Mouse (Mus musculus) midbrain, embryonic 14.5 days (tissue): ENCODE data around the gene Astn2. TPM values are rescaled to one million over a fixed set of nuclear protein-coding genes. Genes with fewer than 3 reads are reported as not detected.

Experiments
- ATAC-seq: fragments of 200-750 bp; cut with Nextera tagmentation; 2 replicates; pipeline ENCODE4 v1.8.0; 2017; ENCODE audit warnings: moderate number of reproducible peaks, moderate library complexity; ENCODE audit not compliant: low FRiP score, low TSS enrichment
- DNase-seq: peaks from one replicate; pipeline ENCODE4 v3.0.0-alpha.2; 2015
- H3K27ac ChIP-seq: fragments of 300-500 bp; sonication (generic); replicated peaks from 2 replicates; pipeline ENCODE4 v1.5.1; 2014; ENCODE audit warnings: mild to moderate bottlenecking, low read depth, low read length, moderate library complexity
- H3K27me3 ChIP-seq: fragments of 300-500 bp; sonication (generic); 2 replicates; pipeline ENCODE4 v1.6.1; 2014; ENCODE audit warnings: low read length, control low read depth, mixed read lengths; ENCODE audit not compliant: control insufficient read depth, insufficient read depth
- H3K36me3 ChIP-seq: fragments of 300-500 bp; sonication (generic); 2 replicates; pipeline ENCODE4 v1.6.1; 2014; ENCODE audit warnings: low read length, control low read depth; ENCODE audit not compliant: control insufficient read depth, insufficient read depth
- H3K4me1 ChIP-seq: fragments of 300-500 bp; sonication (generic); 2 replicates; pipeline ENCODE4 v1.6.1; 2014; ENCODE audit warnings: mild to moderate bottlenecking, antibody characterized with exemption, low read length, control low read depth; ENCODE audit not compliant: control insufficient read depth, insufficient read depth
- H3K4me2 ChIP-seq: fragments of 300-500 bp; sonication (generic); 2 replicates; pipeline ENCODE4 v1.6.1; 2014; ENCODE audit warnings: mild to moderate bottlenecking, low read length, moderate library complexity
- H3K4me3 ChIP-seq: fragments of 300-500 bp; sonication (generic); replicated peaks from 2 replicates; pipeline ENCODE4 v1.5.1; 2014; ENCODE audit warnings: low read depth, low read length
- H3K9ac ChIP-seq: fragments of 300-500 bp; sonication (generic); replicated peaks from 2 replicates; pipeline ENCODE4 v1.6.1; 2014; ENCODE audit warnings: mild to moderate bottlenecking, low read length, moderate library complexity
- H3K9me3 ChIP-seq: fragments of 300-500 bp; sonication (generic); 2 replicates; pipeline ENCODE4 v1.6.1; 2016; ENCODE audit warnings: low read length, control low read depth, mixed read lengths; ENCODE audit not compliant: control insufficient read depth
- WGBS: fragments of 180-500 bp; shearing (Covaris S2); extraction: QIAGEN DNeasy Blood & Tissue Kit; methylation state at CpG from one replicate; pipeline ENCODE4 v1.1.7; 2014; 5-methylcytosine and 5-hydroxymethylcytosine counted together
- polyA plus RNA-seq: library from polyadenylated mRNA; unstranded; fragments of >200 nt; fragmentation: Nextera tagmentation; extraction: Ambion mirVana; gene quantifications from 2 replicates; pipeline ENCODE4 v1.2.1, GENCODE M21; 2014

Astn2 gene
- polyA plus RNA-seq, 1 experiment from 2014 or later = 4.4 TPM

- WGBS = 60% methylated on average over 4 of the region's 4 CpGs
- no peaks in the 10 kb centered on the region for H3K4me1 ChIP-seq
- DNase-seq (no peak), ATAC-seq (no peak)
- H3K4me2 ChIP-seq = no peak overlapping the region
- H3K27ac ChIP-seq = no peak overlapping the region
- no peaks in the 10 kb centered on the region for H3K36me3 ChIP-seq
- no peaks in the 10 kb centered on the region for H3K27me3 ChIP-seq
- no peak overlapping the region for H3K9ac ChIP-seq
- no peak overlapping the region for H3K4me3 ChIP-seq
- no peaks in the 10 kb centered on the region for H3K9me3 ChIP-seq
Measured at GRCm38 (mm10) chr4:65354580-65354979, 1049.8 kb downstream of the Astn2 start.

DNA sequence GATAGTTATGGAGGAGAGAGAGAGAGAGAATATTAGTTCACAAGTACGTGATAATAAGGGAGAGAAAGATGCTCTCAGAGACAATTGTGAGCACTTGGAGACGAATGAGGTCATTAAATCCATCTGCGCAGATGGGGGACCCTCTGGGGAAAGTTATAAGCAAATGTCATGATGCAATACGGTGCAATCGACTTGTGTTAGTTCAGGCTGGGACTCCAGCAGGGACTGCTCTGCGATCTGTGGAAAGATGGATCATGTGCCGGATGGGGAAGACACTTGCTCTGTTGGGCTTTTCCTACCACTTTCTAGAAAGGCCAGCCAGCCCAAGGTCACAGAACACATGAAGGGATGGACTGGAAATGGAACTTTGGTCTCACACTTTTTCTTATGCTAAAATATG, 1053.9 kb downstream of the Astn2 start:
- no peaks in the 10 kb centered on the region for H3K4me1 ChIP-seq
- H3K9ac ChIP-seq = no peak overlapping the region
- H3K9me3 ChIP-seq = no peaks in the 10 kb centered on the region
- no peak for DNase-seq
- no peaks in the 10 kb centered on the region for H3K36me3 ChIP-seq
- H3K4me2 ChIP-seq = no peak overlapping the region
- H3K27me3 ChIP-seq = no peaks in the 10 kb centered on the region
- WGBS = 83% methylated on average over 7 of the region's 7 CpGs
- ATAC-seq = no peak
- H3K4me3 ChIP-seq = no peak overlapping the region
- H3K27ac ChIP-seq = no peak overlapping the region

DNA sequence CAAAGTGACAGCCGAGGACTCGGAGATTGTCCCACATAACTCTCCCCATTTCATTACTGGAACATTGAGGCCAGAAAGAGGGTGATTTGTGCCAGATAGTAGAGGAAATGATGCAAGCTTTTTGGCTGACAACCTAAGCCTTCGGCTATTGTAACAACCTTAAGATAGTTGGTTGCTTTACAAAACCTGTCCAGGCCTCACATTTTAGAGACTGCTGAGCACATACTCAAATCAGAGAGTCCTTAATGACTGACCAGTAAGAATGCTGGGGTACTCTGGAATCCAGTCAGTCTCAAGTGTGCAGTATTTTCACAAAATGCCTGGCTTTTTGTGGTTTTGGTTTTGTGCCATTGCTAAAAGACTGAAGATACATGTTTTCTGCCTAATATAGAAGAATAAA, 1062.6 kb downstream of the Astn2 start:
- Histone ChIP-seq H3K27me3 (no peaks in the 10 kb centered on the region), H3K4me2 (no peak overlapping the region), H3K36me3 (no peaks in the 10 kb centered on the region), H3K9me3 (no peaks in the 10 kb centered on the region), H3K9ac (no peak overlapping the region), H3K27ac (no peak overlapping the region), H3K4me3 (no peak overlapping the region), H3K4me1 (no peaks in the 10 kb centered on the region)
- WGBS = 94% methylated on average over 3 of the region's 3 CpGs
- DNase-seq (no peak), ATAC-seq (no peak)

DNA sequence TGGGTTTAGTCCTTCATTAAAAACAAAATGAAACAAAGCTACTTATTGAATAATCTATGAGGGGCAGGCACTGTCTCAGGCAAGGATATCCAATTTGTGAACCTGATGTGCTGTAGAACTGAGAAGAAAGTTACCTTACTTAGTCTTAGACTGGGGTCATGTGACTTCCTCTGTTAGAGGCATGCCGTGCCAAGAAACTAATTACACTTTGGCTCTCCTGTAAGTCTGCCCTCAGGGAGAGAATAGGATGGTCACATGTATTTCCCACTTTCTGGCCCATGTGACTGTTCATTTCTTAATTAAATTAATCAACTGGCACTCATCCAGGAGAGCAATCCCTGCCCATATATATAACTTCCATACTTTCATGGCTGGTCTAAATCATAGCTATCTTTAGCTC, 1070.7 kb downstream of the Astn2 start:
- Histone ChIP-seq H3K4me2 (no peak overlapping the region), H3K9ac (no peak overlapping the region), H3K4me3 (no peak overlapping the region), H3K27ac (no peak overlapping the region), H3K9me3 (no peaks in the 10 kb centered on the region), H3K4me1 (no peaks in the 10 kb centered on the region), H3K36me3 (no peaks in the 10 kb centered on the region), H3K27me3 (no peaks in the 10 kb centered on the region)
- 59% methylated on average over 1 of the region's 1 CpGs for WGBS
- ATAC-seq (peak; percentile 44; the same call in 1 of the 2 replicates), DNase-seq (peak; percentile 8)
